Mouse (Mus musculus) right cerebral cortex, postnatal 14 days (tissue): ENCODE data around the gene Ppara.

Experiments used
- DNase-seq: peaks from one replicate; pipeline ENCODE4 v3.0.0; 2022

Gene Ppara

DNA sequence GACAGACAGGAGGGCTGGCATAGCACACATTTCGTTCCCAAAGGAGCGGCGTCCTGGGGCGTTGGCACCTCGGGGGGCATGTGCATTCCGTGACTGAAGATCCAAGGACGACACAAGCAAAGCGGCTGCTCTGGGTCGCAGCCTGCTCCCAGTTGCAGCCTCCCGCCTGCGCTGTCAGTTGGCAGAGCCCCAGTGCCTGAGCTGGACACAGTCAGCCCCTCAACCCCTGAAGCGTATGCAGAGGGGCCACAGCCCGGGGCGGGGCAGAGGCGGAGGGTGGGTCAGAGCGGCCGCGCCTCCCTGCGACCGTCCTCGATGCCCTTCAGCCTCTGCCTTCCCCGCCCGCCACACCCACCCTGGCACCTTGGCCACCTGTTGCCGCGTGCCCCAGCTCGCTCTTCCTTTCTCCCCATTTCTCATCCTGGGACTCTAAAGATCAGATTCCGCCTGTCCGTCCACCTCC, at the start of gene Ppara:
Gene Ppara, plus strand, starts transcription at position 413 of the 463 bp plus-strand sequence.
- DNase-seq, result no peak

DNA sequence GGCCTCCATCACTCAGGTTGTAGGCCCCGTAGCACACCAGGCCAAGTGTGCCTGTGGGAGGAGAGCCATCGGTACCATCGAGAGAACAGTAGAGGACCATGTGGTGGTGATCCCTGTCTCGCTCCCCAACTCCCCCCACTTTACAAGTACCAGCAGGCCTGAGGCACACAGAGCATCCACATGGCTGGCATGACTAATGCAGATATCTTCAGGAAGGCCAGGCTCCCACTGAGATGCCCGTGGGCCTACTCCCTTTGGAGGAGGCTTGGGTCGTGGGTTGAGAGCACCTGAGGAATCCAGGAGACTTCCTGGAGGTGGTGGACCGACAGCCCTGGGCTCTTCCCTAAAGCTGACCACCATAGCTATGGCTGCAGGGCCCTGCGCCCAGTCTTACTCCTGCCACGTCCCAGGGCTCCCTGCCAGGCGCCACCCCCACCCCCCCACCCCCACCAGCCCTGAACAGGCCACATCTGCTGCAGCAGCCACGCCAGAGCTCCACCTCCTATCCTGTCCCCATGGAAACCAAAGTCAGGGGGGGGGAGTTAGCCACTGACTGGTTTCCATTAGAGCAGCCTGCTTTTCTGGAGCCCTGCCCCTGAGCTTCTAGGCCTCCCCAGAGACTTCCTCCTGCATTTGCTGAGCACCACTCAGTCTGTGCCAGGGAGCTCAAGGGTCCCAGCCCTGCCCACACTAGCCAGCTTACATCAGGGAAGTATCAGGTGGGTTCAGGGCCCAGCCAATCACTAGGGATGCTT, 48.0 kb upstream of the Ppara start:
- peak; percentile 56 for DNase-seq

DNA sequence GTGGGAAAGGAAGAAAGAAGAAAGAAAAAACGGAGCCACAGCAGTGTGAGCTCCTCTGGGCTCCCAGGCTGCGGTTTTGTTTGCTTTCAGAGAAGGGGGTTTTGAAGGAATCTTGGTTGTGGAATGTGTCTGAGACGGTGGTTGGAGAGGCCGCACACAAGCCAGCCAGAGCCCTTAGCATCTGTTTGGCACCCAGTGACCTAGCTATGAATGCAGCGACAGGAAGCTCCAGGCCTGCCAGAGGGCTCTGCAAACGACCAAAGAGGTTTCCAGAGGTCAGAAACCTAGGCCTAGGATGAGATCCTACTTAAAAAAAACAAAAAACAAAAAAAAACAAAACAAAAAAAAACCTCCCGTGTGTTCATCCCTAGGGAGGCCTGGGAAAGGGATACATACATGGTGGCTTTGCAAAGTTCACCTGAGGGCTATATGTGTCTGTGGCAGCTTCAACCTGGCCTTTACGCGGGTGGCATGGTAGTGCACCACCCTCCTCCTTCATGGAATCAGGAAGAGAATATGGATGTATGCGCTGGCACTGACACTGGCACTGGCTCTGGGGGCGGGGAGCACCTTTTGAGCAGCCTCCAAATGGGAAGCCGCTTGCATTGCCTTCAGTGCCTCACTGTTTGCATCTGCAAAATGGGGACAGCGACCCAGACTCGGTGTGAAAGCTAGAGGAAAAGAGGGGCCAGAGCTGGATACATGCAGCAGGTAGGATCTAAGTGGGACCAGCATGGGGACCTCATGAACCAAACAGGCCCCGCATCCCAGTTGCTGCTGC, 47.0 kb upstream of the Ppara start:
- DNase-seq, result no peak

DNA sequence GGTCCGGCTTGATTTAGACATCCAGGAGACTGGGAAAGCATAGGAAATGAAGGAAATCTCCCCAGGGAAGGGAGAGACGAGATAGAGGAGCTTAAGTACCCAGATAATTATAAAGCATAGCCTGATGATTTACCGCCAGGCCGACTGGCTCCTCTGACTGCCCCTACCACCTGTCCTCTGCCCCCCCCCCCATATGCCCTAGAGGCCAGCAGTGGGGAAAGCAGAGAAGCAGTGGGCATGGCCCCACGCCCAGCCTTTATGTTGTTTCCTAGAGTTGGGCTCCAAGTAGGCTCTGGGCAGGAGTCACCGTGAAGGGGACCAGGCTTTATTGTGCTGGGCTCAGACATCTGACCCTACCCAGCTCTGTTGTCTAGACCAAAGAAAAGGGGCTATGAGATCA, 46.0 kb upstream of the Ppara start:
- DNase-seq, result no peak

DNA sequence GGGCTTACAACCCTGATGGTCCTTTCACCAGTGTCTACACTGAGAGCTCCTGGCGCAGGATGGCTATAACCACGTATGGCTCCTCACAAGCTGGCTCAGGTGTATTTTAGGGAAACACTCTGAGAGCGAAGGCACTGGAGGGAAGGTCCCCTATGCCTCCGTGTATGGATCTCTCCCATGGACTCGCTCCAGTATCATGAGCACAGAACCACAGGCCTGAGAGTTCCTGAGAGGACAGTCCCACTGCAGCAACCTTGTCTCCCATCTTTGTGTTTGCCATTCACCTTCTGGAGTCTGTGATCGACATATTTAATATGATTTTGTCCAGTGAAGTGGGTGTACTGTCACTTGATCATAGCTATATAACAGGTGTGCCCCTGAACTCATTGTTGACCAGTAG, 45.3 kb upstream of the Ppara start:
- peak; percentile 4 for DNase-seq

DNA sequence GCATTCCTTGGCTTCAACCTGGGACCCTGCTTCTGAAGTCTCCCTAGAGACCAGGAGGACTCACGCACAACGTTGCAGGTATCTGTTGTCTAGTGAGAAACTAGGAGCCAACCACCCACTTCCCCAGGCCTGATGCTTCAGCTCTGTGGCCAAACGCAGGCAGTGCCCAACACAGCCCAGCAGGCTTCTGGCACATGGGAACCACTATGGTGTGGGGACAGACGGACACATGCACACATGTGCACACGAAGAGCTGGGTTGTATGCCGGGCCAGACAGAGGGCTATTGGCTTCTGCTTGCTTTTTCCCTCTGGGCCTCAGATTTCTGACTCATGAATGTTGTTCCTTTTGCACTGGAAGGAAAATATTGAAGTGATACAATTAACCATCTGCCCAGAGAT, 44.7 kb upstream of the Ppara start:
- no peak for DNase-seq

DNA sequence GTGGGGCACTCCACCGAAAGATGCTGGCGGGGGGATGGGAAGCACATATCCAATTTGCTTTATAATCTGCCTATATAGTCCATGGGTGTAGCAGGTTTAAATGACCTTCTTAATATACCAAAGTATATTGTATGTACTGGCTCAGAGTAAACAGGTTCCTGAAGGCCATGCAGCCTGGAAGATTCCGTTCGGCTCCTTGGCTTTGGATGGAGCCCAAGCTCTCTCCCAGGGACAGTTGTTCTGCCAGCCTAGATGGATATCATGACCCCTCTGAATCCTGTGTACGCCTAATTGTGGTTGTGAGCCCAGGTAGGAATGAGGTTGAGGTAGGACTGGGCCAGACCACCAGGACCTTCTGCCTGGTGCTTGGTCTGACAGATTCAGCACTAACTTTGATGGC, 43.9 kb upstream of the Ppara start:
- DNase-seq, result no peak

DNA sequence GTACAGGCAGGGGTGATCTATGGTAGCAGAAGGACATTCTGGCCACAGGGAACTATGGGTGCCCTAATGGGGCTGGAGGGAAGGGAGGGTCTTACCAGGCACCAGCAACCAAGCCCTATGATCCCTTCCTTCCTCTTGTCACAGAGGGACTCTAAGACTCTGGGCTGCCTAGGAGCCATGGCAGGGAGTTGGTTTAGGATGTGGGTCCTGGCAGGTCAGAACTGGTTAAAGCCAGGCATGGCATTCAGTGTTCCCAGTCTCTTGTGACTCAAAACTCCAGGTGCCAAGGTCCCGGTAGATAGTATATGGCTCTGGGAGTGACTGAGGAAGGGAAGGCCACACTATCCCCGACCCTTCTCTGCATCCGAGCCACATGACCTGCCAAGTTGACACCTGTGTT, 41.7 kb upstream of the Ppara start:
- no peak for DNase-seq

DNA sequence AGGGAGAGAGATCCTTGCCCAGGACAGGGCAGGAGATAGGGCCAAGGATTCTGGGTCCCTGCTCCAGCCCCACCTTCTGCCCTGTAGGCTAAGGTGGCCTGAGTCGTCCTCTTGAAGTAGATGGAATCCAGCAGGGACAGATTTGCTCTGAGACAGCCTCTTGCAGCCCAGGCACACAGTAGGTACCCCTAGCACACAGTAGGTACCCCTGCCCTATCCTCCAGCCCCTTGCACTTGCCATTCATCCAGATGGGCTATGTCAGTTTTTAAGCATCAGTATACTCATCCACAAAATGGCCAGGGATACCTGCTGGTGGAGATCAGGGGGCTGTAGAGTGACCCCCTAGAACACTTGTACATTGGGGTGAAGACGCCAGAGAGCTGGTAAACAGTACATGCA, 41.0 kb upstream of the Ppara start:
- DNase-seq, result no peak

DNA sequence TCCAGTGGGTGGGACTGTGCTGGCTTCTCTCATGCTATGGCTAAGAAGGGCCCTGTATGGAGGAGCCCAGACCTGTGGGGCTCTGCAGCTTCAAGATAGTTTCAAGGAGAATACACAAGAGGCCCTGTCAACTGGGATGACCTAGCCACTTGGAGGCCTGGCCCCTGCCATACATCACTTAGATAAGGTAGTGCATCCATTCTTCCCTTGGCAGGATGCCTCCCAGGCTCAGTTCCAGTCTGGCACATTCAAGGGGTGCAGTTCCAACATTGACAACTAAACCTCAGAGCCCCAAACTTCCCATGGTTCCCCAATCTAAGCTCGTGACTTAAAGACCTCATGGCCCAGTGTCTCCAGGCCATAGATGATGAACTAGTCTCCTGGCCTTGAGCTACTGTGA, 40.4 kb upstream of the Ppara start:
- no peak for DNase-seq

DNA sequence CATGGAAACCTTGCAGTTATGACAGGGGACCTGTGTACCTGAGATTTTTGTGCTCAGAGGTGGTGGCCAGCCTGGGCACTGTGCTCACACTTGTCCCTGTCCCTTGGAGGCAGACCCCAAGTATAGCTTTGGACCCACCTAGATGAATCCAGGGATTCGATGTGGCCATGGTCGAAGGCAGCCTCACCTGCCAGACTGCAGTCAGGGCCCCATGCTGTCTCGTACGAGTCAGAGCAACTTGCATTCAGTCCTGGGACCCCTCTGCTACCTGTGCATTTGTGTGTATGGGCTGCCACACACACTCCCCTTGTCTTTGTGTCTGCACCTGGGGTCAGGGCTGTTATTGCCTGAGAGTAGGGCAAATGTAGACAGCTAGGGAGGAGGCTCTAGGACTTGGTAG, 39.5 kb upstream of the Ppara start:
- no peak for DNase-seq

DNA sequence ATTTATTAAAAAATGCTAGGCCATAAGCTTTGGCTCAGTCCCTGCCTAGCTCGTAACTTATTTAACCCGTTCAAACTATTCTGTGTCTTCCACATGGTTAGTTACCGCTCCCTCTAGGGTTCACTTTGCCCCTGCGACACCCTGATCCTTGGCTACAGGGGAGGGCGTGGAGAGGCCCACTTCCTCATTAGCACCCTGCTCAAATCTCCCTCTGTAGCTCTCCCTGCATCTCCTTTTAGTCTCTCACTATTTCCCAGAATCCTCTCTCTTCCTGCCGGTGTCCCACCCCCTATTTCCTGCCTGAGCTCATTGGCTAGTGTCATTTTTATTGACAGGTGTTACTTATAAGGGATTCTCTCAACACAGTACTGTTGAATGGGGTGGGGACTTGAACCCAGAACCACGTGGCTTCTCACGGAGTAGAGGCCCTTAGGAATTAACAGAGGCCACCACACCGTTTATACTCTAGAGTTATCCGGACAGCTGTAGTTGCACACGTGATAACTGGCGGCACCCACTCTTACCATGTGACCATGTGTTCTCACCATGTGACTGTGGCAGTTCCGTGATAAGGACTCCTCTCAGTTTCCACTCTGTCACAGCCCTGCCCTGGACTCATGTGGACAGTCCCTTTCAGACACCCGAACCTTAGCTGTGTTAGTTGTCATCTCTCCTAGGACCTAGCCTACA, 36.3 kb upstream of the Ppara start:
- no peak for DNase-seq

DNA sequence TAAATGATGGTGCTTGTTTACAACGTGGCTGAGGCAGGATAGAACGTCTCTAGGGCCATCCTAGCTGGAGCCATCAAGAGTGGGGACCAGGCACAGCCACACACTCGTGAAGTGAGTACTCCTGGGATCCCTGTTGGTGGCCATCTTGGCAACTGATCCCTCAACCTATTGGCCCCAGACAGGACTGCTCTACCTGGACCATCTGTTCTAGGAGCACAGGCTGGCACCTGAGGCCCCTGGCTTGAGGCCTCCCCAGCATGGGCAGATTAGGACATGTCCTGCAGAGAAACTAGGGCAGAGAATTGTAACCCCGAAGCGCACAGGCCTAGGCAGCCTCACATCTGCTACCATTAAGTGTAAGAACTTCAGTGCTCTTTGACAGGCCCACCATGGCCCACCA, 35.3 kb upstream of the Ppara start:
- no peak for DNase-seq

DNA sequence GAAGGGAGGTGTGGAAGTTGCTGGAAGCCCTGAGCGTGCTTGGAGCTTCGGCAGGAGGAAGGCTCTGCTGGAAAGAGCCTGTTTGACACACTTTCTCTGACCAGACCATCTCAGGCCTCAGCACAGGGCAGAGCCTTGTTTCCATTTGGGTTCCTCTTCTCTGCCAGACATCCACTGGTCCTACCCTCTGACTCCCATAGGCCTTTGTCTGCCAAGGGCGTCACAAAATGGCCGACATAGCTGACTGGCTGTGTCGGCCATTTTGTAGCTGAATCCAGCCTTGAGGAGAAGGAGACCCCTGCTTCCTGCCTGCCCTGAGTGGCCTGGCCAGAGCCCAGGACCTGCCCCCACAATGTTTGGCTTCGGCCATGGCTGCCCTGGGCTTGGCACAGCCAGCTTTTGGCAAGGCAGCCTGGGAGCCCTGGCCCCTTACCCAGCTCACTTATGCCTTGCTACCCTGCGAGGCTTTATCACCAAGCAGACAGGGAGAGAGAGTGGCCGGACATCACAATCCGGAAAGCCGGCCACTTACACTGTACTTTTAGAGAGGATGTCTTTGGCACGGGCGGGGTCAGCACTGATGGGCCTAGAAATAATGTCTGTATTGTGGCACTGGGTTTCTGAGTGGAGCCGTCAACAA, 34.8 kb upstream of the Ppara start:
- DNase-seq, result no peak

DNA sequence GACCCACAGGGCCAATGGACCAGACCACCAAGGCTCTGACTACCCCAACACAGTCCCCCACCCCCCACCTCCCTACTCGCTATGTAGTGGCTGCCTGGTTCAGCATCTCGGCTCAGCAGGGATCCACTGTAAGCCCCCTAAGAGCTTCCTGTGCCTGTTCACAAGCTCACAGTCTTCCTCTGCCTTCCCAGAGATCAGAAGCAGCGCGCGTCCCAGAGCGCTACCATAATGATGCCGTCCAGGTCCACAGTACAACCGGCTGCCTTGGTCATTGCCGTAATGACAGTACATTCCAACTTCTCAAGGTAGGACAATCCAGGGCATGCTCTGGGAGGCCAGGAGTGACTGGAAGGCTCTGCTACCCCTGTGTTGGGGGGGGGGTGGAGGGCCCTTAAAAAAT, 34.1 kb upstream of the Ppara start:
- DNase-seq, result no peak

DNA sequence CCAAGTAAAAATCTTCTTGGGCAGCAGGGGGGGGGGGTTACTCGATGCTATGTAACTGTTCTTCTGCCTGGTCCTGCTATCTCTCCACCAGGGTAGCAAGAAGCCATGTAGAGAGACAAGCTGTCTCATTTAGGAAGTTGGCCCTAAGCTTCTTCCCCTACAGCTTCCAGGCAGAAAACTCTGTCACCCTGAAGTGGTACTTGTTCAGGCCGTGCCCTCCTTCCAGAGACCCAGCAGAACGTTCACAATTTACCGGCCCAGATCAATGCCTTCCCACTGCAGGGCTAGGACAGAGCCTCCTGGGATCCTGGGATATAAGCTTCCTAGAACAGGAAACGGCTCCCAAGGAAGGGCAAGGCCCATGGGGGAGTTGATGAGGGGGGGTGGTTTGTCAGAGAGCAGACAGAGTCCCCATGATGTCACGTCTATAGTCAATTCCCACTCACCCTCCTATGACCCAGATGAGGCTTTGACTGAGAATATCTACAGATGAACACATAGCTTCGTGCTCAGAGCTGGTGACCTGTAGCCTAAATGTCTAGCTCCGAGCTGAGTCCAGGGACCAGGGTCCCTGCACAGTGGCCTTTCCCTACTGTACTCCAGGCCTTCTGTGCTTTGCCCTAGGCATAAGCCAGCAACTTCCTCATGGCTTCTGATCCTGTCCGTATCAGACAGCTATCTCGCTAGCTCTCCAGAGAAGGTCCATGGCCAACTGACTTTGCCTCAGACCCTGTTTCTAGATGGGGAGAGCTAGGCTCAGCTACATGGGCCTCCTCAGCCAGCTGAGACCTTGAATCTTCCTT, 33.5 kb upstream of the Ppara start:
- no peak for DNase-seq

DNA sequence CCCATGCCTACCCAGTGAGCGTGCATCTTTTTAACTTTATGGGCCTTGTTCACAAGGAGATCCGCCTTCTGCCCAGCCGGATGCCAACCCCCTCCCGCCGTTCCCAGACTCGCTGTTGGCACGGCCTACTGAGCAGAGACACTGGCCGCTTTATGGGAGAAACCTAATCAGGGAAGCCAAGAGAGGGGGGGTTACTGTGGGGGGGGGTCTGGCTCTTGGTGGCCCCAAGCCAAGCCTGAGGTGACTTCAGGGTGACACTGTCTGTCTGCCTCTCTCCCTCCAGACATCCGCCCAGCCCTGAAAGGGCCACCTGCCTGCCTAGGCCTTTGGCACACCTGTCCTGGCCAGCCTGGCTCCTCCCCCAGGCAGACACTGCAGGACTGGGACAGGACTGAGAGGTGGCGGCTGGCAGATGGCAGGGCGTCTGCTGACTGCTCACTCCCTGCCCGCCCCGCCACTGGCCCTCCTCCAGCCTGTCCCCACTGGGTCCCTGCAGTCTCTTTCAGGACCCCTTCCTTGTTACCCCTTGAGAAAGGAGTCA, 32.3 kb upstream of the Ppara start:
- peak; percentile 63 for DNase-seq

DNA sequence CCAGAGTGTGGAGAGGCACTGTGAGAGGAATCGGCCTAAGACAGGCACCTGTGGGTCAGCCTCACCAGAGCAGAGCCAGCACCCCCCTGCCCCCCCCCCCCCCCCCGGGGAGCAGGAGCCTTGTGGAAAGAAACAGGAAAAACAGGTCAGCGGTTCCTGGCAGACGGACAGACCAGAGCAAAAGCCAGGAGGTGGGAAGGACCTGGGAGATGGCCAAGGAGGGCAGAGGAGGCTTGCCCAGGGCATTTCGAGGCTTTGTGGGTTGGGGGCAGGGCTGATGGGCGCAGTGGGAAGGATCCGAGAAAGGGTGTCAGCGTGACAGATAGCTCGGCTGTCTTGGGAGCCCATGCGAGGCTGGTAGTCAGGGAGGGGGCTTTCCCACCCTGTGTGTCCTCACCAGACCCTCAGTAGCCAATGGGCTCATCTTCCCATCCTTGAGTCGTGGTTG, 31.6 kb upstream of the Ppara start:
- DNase-seq, result no peak

DNA sequence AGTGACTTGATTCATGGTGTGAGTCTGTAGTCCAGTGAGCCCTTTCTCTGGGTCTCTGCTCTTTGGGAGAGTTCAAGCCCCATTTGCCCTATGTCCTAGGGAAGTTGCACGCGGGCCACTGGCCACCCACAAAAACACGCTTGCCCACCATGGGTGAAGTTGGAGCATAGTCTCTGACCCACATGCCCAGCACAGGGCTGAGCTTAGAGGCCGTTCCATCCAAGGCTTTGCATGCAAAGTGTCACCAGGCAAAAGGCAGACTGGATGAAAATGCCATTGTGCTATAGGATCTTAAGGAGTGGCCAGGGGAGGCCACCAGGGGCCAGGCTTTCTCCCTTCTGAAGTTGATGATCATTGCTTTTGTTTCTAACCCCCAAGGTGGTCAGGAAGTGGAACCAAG, 30.9 kb upstream of the Ppara start:
- no peak for DNase-seq

DNA sequence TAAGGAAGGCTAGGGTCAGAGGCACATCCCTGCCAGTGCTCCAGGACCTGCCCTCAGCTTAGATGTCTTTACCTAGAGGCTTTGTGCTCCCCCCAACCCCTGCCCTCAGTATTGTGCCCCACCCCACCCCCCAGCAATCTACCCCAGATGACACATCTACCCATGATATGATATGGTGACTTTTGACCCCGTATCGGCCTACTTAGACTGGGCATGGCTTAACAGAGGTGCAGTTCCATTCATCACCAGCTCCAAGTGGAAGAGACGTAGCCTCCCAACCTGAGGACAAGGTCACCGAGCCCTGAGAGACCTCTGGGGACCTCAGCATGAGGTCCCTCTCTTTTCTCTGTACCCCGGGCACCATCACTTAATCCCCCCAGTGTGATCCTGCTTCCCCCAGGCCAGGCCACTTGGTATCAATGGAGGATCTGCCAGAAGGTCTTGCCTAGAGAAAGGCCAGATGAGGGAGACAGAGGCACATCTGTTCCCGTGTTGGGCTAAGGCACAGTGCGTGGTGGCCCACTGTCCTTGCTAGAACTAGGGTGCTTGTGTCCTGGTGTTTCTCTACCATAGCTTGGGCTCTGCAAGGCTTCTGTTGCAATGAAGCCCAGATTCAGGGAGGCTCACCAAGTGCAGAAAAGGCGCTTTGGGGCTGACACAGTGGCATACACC, 30.3 kb upstream of the Ppara start:
- no peak for DNase-seq

DNA sequence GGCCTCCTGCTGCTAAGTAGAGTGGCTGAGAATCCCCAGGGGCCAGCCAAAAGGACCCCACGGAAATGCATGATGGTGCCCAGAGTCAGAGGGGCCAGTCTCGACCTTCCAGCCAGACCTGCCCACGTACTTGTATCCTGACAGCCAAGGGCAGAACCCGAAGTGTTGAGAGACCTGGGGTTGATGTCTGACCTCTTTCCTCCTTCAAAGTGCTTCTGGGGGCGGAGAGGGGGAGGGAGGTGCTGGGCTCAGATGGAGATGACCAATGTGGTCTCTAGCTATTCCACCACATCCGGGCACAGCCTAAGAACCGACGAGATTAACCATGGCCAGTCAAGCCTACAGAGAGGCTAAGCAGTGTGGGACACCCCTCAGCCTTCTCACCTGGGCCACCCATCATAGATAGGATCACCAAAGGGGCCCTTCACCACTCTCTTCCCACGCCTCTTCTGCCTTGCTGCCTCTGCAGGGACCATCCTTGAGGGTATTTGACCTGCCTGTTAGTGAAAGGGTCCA, 29.7 kb upstream of the Ppara start:
- no peak for DNase-seq
